Mouse (Mus musculus) forebrain, postnatal 0 days (tissue): Measurements from ENCODE around the gene Ntrk3. TPM values are rescaled to one million over a fixed set of nuclear protein-coding genes. Genes with fewer than 3 reads are reported as not detected.

Experiments
- ATAC-seq: fragments of 200-750 bp; cut with Nextera tagmentation; 2 replicates; pipeline ENCODE4 v1.8.0; 2017; ENCODE audit warnings: mild to moderate bottlenecking, moderate library complexity
- DNase-seq: peaks from one replicate; pipeline ENCODE4 v3.0.0-alpha.2; 2015
- H3K27ac ChIP-seq: fragments of 300-500 bp; sonication (generic); 2 replicates; pipeline ENCODE4 v1.5.1; 2014; ENCODE audit warnings: low read depth, mild to moderate bottlenecking, antibody characterized with exemption, low read length, moderate library complexity, mixed read lengths
- H3K27me3 ChIP-seq: fragments of 300-500 bp; sonication (generic); 2 replicates; pipeline ENCODE4 v1.6.1; 2014; ENCODE audit warnings: mild to moderate bottlenecking, low read length, mixed read lengths; ENCODE audit not compliant: insufficient read depth
- H3K36me3 ChIP-seq: fragments of 300-500 bp; sonication (generic); 2 replicates; pipeline ENCODE4 v1.6.1; 2014; ENCODE audit warnings: mild to moderate bottlenecking, moderate library complexity; ENCODE audit not compliant: insufficient read depth
- H3K4me1 ChIP-seq: fragments of 300-500 bp; sonication (generic); 2 replicates; pipeline ENCODE4 v1.6.1; 2014; ENCODE audit warnings: antibody characterized with exemption; ENCODE audit not compliant: insufficient read depth
- H3K4me2 ChIP-seq: fragments of 300-500 bp; sonication (generic); 2 replicates; pipeline ENCODE4 v1.6.1; 2014; ENCODE audit warnings: low read depth, mild to moderate bottlenecking, moderate library complexity
- H3K4me3 ChIP-seq: fragments of 300-500 bp; sonication (generic); 2 replicates; pipeline ENCODE4 v1.5.1; 2014; ENCODE audit warnings: low read depth, low read length, mixed read lengths
- H3K9ac ChIP-seq: fragments of 300-500 bp; sonication (generic); 2 replicates; pipeline ENCODE4 v1.6.1; 2014; ENCODE audit warnings: mild to moderate bottlenecking
- H3K9me3 ChIP-seq: fragments of 300-500 bp; sonication (generic); 2 replicates; pipeline ENCODE4 v1.6.1; 2016; ENCODE audit warnings: low read length
- CTCF ChIP-seq: sonication (generic); IDR thresholded peaks from 2 replicates; pipeline ENCODE4 v1.5.1; 2016; ENCODE audit warnings: antibody characterized with exemption, control low read depth, low read depth
- WGBS: fragments of 180-500 bp; shearing (Covaris S2); extraction: QIAGEN DNeasy Blood & Tissue Kit; methylation state at CpG from one replicate; pipeline ENCODE4 v1.1.7; 2014; 5-methylcytosine and 5-hydroxymethylcytosine counted together
- polyA plus RNA-seq: library from polyadenylated mRNA; unstranded; fragments of >200 nt; fragmentation: Nextera tagmentation; extraction: Ambion mirVana; gene quantifications from 2 replicates; pipeline ENCODE4 v1.2.1, GENCODE M21; 2015
- total RNA-seq: library from RNA; depleted of rRNA; stranded (reverse); fragments of >200 nt; gene quantifications from 2 replicates; pipeline ENCODE4 v1.2.3, GENCODE M21; 2014

The Ntrk3 gene
- total and polyA plus RNA-seq, 2 experiments from 2014 or later, result 28.5 to 90.1 TPM

DNA sequence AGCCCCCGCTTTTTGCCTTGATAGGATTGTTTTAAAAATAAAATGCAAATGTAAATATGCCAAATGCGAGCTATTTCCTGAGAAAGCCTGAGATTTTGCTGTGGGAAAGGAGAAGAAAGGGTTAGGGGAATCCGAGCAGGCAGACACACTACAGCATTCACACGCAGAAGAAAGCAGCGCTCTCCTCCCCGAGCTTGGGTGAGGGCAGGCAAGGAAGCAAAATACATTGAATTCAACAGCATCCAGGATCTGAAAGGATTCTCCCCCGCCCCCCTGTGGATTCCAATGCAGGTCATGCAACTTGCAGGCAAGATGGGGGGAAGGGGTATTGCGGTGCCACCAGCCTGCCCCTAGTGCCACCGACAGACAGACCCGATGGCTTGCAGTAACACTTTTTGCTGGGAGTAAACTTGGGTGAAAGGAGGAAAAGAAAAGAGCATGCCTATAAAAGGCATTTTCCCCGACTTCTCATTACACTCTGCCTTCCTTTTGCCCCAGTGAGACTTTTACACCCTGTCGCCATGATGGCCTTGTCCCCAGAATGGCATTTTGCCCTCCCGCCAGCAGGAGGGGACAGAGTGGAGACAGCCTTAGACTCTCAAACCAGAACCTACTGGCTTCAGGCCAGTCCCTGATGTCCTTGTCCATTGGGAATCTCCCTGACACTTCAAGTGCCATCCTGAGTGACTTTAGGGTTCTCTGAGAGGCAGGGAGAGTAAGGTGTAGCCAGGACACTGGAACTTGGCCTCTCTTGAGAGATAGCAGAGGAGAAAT lies 158.2 kb downstream of the Ntrk3 start:
- peak overlapping the region; percentile 81 for H3K4me2 ChIP-seq
- TF ChIP-seq CTCF, result peak; percentile 60
- DNase-seq (peak; percentile 65), ATAC-seq (peak; percentile 40)
- peak overlapping the region; percentile 93 for H3K27ac ChIP-seq
- H3K9me3 ChIP-seq, result no peaks in the 10 kb centered on the region
- WGBS, result 3% methylated on average over 13 of the region's 13 CpGs
- H3K4me1 ChIP-seq, result 0 out of 2 replicates have a peak, but pooled peaks cover 2% of the 10 kb centered on the region
- H3K27me3 ChIP-seq, result no peaks in the 10 kb centered on the region
- H3K9ac ChIP-seq, result peak overlapping the region; percentile 84
- H3K4me3 ChIP-seq, result peak overlapping the region; percentile 79
- no peaks in the 10 kb centered on the region for H3K36me3 ChIP-seq

DNA sequence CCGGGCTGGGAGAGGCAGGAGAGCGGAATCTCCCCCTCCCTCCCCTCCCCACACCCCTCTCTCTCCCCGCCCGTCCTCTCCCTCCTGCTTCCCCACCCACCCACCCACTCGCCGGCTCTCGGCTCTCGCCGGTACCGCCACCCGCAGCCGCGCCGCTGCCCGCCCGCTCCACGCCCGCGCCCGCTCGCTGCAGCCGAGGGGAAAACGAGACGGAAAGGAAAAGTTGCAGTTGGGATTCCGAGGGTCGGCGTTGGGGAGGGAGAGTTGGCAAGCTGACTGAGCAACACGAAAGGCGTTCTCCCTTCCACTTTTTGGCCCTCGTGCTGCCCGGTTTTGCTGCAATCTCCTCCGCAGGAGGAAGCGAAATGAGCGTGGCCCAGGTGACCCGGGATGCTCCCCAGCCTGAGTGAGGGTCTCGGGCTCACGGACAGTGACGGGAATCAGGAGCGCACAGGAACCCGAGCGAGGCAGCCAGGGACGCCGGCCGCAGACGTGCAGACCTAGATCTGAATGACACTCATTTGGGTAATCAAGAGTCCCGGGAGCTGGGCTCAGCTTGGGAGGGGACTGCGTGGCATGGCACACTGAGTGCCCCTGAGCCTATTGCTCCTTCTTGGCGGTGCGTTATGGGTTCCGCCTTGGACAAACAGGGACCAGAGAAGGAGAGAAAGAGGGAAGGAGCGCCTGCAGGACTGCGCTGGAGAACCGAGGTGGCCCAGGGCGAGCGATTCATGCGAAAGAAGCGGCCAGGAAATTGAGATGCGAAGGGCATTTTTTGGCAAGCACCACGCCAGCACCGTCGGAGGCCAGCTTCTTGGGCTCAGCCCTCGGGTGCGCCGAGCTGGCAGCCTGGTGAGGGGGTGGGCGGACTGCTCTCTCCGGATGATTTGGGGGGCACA lies 159.1 kb downstream of the Ntrk3 start:
- Histone ChIP-seq H3K4me3 (peak overlapping the region; percentile 79), H3K9me3 (no peaks in the 10 kb centered on the region), H3K4me1 (peaks cover 9% of the 10 kb centered on the region; the same call in 1 of the 2 replicates), H3K4me2 (peak overlapping the region; percentile 81), H3K27ac (peak overlapping the region; percentile 93), H3K9ac (peak overlapping the region; percentile 84), H3K36me3 (no peaks in the 10 kb centered on the region), H3K27me3 (no peaks in the 10 kb centered on the region)
- WGBS, result 1% methylated on average over 54 of the region's 66 CpGs
- no peak for TF ChIP-seq CTCF
- peak; percentile 17 for ATAC-seq
- DNase-seq, result peak; percentile 57

DNA sequence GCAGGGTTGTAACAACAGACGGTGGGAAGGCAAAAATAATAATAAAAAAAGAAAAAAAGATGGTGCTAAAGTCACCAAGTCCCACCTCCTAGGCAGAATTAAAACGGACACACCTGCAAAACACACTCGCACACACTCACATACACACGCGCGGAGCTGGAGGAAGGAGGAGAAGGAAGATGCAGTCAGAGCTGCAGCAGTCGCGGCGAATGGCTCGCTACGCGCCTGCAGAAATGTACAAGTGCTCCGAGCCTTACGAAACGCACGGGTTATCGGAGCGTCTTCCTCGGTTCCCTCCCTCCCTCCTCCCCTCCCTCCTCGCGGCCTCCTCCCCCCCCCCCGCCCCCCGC lies 159.7 kb downstream of the Ntrk3 start:
- Histone ChIP-seq H3K4me3 (peak overlapping the region; percentile 79), H3K27me3 (no peaks in the 10 kb centered on the region), H3K9ac (peak overlapping the region; percentile 84), H3K4me1 (peaks cover 15% of the 10 kb centered on the region; the same call in 1 of the 2 replicates), H3K27ac (peak overlapping the region; percentile 93), H3K9me3 (no peaks in the 10 kb centered on the region), H3K4me2 (peak overlapping the region; percentile 81), H3K36me3 (no peaks in the 10 kb centered on the region)
- TF ChIP-seq CTCF, result no peak
- WGBS, result 3% methylated on average over 19 of the region's 23 CpGs
- peak; percentile 78 for DNase-seq
- peak; percentile 50 for ATAC-seq

DNA sequence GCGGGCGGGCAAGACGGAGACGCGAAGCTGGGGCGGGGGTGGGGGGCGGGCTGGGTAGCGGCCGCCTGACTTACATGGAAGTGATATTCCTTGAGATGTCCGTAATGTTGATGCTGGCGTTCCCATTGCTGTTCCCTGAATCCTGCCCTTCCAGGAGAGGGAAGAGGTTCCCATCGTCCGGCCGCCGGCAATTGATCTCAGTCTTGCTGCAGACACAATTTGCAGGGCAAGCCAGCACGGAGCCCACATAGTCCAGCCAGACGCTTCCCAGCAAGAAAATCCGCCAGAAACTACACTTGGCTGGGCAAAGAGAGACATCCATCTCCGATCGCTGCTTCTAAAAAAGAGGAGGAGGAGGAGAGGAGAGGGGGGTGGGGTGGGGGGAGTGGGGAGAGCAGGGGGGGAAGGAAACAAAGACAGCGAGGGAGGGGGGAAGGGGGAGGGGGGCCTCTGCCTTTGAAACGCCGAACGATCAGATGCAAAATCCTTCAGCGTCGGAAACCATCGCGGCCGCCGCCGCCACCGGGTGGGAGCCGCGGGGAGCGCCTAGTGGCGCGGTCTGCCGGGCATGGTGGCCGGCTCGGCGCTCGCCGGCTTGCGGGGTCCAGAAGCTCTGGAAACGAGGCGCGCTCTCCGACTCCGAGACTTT lies 160.2 kb downstream of the Ntrk3 start:
- TF ChIP-seq CTCF, result no peak; the same call in none of the 2 replicates
- Histone ChIP-seq H3K4me1 (peaks cover 15% of the 10 kb centered on the region; the same call in 1 of the 2 replicates), H3K9me3 (no peaks in the 10 kb centered on the region), H3K4me3 (peak overlapping the region; percentile 79), H3K27me3 (no peaks in the 10 kb centered on the region), H3K36me3 (no peaks in the 10 kb centered on the region), H3K9ac (peak overlapping the region; percentile 84), H3K4me2 (peak overlapping the region; percentile 81), H3K27ac (peak overlapping the region; percentile 93)
- DNase-seq (peak; percentile 75), ATAC-seq (peak; percentile 47)
- WGBS, result 1% methylated on average over 49 of the region's 49 CpGs

DNA sequence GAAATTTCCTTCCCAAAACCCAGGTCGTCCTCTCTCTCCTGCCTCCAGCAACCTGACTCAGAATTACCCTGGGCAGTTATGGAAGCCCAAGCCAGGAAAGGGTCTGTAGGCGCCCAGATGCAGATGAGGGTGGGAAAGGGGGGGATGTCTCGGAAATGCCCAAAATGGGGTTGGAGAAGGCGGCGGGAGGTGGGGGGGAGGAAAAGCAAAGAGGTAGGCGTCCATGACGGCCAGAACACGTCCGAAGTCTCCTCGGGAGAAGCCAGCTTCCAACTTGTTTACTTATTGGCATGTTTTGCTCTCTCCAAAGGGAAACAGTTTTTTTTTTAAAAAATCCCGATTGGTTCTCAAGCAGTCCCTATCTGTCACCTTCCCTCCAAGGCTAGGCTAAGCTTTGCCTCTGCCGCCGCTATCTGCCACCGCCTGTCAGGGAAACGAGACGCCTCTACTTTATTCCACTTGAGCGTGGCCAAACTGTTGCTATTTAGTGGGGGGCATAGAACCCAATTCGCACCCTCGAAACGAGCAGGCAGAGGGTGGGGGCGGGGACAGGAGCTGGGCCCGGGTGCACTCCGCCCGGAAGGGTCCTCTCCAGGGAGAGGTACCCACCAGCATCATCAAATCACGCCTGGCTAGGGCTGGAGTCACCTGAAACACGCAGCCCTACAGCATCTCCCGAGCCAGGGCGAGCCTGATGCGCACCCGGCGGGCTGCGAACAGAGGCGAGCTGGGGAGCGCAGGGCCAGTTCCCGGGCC lies 160.9 kb downstream of the Ntrk3 start:
- Histone ChIP-seq H3K27ac (peak overlapping the region; percentile 93), H3K9ac (peak overlapping the region; percentile 84), H3K4me2 (peak overlapping the region; percentile 81), H3K9me3 (no peaks in the 10 kb centered on the region), H3K27me3 (no peaks in the 10 kb centered on the region), H3K4me3 (peak overlapping the region; percentile 79), H3K4me1 (peaks cover 16% of the 10 kb centered on the region; the same call in 1 of the 2 replicates), H3K36me3 (no peaks in the 10 kb centered on the region)
- WGBS, result 4% methylated on average over 35 of the region's 35 CpGs
- ATAC-seq (peak; percentile 50), DNase-seq (peak; percentile 68)
- no peak for TF ChIP-seq CTCF

GRCm38 (mm10) chr7:78576169-78576568 lies 161.6 kb downstream of the Ntrk3 start:
- no peak for DNase-seq
- Histone ChIP-seq H3K36me3 (no peaks in the 10 kb centered on the region), H3K9ac (peak overlapping the region; percentile 84), H3K27me3 (no peaks in the 10 kb centered on the region), H3K27ac (peak overlapping the region; percentile 93), H3K4me3 (peak overlapping the region; percentile 79), H3K9me3 (no peaks in the 10 kb centered on the region), H3K4me1 (peaks cover 23% of the 10 kb centered on the region; the same call in 1 of the 2 replicates), H3K4me2 (peak overlapping the region; percentile 81)
- WGBS, result 21% methylated on average over 5 of the region's 5 CpGs
- no peak for ATAC-seq
- TF ChIP-seq CTCF, result no peak
